Mouse (Mus musculus) forebrain, embryonic 14.5 days (tissue): ENCODE measurements at regions not wholly inside any gene's neighbourhood (a gene's known extent, or its start where the extent isn't known, plus 50 kb on each side); places are given as distances from the start of the nearest gene placed in this dataset.

ENCODE experiments used
- ATAC-seq: fragments of 200-750 bp; cut with Nextera tagmentation; 2 replicates; pipeline ENCODE4 v1.8.0; 2017; ENCODE audit warnings: mild to moderate bottlenecking, moderate library complexity
- DNase-seq: peaks from one replicate; pipeline ENCODE4 v3.0.0-alpha.2; 2015; ENCODE audit warnings: low spot score
- H3K27ac ChIP-seq: fragments of 300-500 bp; sonication (generic); 2 replicates; pipeline ENCODE4 v1.5.1; 2014; ENCODE audit warnings: low read depth, mild to moderate bottlenecking, control low read depth, low read length, moderate library complexity
- H3K27me3 ChIP-seq: fragments of 300-500 bp; sonication (generic); replicated peaks from 2 replicates; pipeline ENCODE4 v1.6.1; 2014; ENCODE audit warnings: low read length, control low read depth, mixed read lengths; ENCODE audit not compliant: control insufficient read depth, insufficient read depth
- H3K36me3 ChIP-seq: fragments of 300-500 bp; sonication (generic); 2 replicates; pipeline ENCODE4 v1.6.1; 2014; ENCODE audit warnings: low read length, control low read depth; ENCODE audit not compliant: control insufficient read depth, insufficient read depth
- H3K4me1 ChIP-seq: fragments of 300-500 bp; sonication (generic); 2 replicates; pipeline ENCODE4 v1.6.1; 2014; ENCODE audit warnings: antibody characterized with exemption, low read length, control low read depth; ENCODE audit not compliant: control insufficient read depth, insufficient read depth
- H3K4me2 ChIP-seq: fragments of 300-500 bp; sonication (generic); 2 replicates; pipeline ENCODE4 v1.6.1; 2014; ENCODE audit warnings: mild to moderate bottlenecking, control low read depth, low read length
- H3K4me3 ChIP-seq: fragments of 300-500 bp; sonication (generic); 2 replicates; pipeline ENCODE4 v1.5.1; 2014; ENCODE audit warnings: low read depth, low read length, control low read depth
- H3K9ac ChIP-seq: fragments of 300-500 bp; sonication (generic); 2 replicates; pipeline ENCODE4 v1.6.1; 2014; ENCODE audit warnings: mild to moderate bottlenecking, low read length, control low read depth, moderate library complexity
- H3K9me3 ChIP-seq: fragments of 300-500 bp; sonication (generic); replicated peaks from 2 replicates; pipeline ENCODE4 v1.6.1; 2016; ENCODE audit warnings: low read length, control low read depth, mixed read lengths; ENCODE audit not compliant: control insufficient read depth
- WGBS: fragments of 180-500 bp; shearing (Covaris S2); extraction: QIAGEN DNeasy Blood & Tissue Kit; methylation state at CpG from one replicate; pipeline ENCODE4 v1.1.7; 2014; 5-methylcytosine and 5-hydroxymethylcytosine counted together

DNA sequence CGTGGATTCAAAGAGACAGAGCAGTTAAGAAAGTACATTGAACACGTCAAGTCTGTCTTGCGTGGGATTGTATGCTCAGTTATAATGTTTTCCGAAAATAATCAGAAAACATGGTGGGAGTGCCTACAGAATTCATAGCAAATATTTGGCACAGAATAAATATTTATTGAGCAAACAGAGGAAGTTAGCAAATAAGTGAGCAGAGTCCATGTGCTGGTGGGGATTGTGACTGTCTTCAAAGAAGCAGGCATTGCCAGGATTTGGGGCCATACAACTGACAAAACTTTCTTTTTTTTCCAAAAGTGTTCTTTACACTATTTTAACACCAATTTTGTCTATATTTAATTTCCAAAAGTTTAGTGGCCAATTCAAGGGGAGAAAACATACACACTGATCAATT is 1729.8 kb downstream of the AI429214 start:
- no peak for ATAC-seq
- Histone ChIP-seq H3K4me3 (no peak overlapping the region), H3K4me2 (no peak overlapping the region), H3K27ac (no peak overlapping the region), H3K9ac (no peak overlapping the region), H3K9me3 (no peaks in the 10 kb centered on the region), H3K36me3 (no peaks in the 10 kb centered on the region), H3K4me1 (no peaks in the 10 kb centered on the region), H3K27me3 (no peaks in the 10 kb centered on the region)
- WGBS: 91% methylated on average over 4 of the region's 4 CpGs
- DNase-seq: no peak

DNA sequence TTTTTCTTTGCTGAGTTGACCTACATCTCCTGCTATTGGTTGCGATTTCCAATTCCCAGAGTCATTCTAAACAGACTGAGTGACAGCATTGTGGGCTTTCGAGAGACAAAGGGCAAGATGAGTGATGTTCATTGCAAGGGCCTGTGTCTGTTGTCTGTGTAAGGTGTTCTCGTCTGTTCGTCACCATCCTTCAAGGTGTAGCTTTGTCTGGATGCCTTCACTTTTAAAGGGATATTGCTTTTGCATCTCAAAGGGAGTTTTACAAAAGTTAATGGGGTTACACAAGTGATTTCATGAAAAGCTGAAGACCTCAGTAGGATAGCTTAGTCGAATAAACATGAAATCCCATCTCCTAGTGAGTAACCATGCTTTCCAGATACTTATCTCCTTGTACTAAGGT is 1731.9 kb downstream of the AI429214 start:
- WGBS: 86% methylated on average over 5 of the region's 5 CpGs
- no peaks in the 10 kb centered on the region for H3K9me3 ChIP-seq
- H3K27me3 ChIP-seq: no peaks in the 10 kb centered on the region
- ATAC-seq (no peak), DNase-seq (no peak)
- no peak overlapping the region for H3K27ac ChIP-seq
- no peaks in the 10 kb centered on the region for H3K4me1 ChIP-seq
- no peak overlapping the region for H3K4me2 ChIP-seq
- H3K4me3 ChIP-seq: no peak overlapping the region
- no peak overlapping the region for H3K9ac ChIP-seq
- H3K36me3 ChIP-seq: no peaks in the 10 kb centered on the region

DNA sequence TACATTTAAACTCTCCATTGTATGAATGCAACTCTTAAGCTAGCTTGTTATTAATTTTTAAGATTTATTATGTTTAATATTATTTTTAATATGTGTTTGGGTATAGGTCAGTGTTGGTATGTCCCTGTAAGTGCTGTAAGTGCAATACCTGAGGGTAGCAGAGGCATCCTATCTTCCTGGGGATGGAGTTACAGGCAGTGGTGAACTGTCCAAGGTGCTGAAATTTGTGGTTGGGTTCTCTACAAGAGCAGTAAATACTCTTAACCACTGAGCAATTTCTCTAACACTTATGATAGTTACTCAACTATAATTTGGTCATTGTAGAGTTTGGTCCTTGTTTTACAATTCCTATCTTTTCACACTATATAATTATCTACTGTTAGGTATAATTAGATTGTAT is 1753.7 kb downstream of the AI429214 start:
- Histone ChIP-seq H3K4me2 (no peak overlapping the region), H3K27ac (no peak overlapping the region), H3K4me3 (no peak overlapping the region), H3K36me3 (no peaks in the 10 kb centered on the region), H3K27me3 (no peaks in the 10 kb centered on the region), H3K4me1 (no peaks in the 10 kb centered on the region), H3K9me3 (no peaks in the 10 kb centered on the region), H3K9ac (no peak overlapping the region)
- DNase-seq: no peak
- ATAC-seq: no peak

DNA sequence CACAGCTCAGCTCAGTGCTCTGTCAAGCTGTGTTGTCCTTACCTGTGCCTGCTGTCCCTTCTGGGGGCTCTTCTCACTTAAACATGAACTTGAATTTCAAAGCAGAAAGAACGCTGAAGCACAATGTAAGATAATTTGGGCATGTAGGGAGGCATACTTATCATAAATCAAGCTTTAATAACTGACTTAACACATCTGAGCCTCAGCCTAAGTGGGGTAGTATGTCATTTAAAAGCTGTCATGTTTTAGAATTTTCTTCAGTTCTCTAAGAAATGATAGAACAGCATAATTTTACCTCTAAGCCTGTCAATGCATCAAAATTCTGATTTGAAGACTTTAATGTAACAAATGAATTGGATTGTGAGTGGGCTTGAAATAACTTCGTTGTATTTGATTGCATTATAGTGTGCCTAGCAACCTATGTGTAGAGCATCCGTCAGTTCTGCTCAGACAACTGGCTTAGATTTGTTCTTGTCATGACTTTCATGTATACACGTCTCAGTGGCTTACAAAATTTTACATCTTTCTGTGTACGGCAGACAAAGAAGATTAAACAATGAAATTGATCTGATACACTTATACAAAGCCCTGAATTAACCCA is 1773.3 kb downstream of the AI429214 start:
- WGBS: 79% methylated on average over 5 of the region's 5 CpGs
- no peak overlapping the region for H3K27ac ChIP-seq
- no peak overlapping the region for H3K9ac ChIP-seq
- H3K36me3 ChIP-seq: no peaks in the 10 kb centered on the region
- H3K4me3 ChIP-seq: no peak overlapping the region
- H3K4me2 ChIP-seq: no peak overlapping the region
- ATAC-seq: no peak
- DNase-seq: peak; percentile 3
- no peaks in the 10 kb centered on the region for H3K4me1 ChIP-seq
- H3K9me3 ChIP-seq: no peaks in the 10 kb centered on the region
- no peaks in the 10 kb centered on the region for H3K27me3 ChIP-seq

DNA sequence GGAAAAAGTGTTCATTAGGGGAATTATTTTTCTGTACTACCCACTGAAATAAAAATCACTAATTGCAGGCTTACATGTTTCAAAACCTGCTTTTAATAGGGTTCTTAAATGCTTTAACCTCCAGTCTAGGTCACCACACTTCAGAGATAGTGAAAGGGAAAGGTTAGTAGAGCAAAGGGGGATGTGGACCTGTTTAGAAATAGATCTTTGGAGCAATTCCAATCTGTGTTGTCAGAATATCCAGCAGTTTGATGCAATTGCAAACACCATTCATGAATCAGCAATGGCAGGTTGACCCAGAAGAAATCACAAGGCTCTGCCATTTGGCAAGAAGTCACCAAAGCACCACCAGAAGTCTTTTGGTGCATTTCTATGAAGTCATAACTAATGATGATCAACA is 1819.1 kb downstream of the AI429214 start:
- ATAC-seq: no peak
- Histone ChIP-seq H3K27me3 (no peaks in the 10 kb centered on the region), H3K4me2 (no peak overlapping the region), H3K4me3 (no peak overlapping the region), H3K9ac (no peak overlapping the region), H3K36me3 (no peaks in the 10 kb centered on the region), H3K4me1 (no peaks in the 10 kb centered on the region), H3K27ac (no peak overlapping the region), H3K9me3 (no peaks in the 10 kb centered on the region)
- no peak for DNase-seq

DNA sequence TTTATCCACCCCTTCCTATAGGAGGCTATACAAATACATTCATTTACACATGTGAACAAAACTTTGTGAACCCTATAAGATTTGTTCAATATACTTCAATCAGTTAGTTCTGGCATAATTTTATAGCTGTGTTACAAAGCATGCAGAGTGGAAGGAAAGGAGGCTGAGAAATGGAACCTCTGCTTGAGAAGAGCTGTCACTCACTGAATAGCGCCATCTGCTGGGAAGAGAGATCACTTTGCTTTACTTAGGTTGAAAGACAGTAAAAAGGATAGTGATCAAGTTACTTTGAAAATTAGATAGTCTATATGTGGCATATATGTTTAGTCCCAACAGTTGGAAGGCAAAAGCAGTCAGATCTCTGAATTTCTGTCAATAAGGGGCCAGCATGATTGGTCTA is 1824.8 kb downstream of the AI429214 start:
- H3K4me2 ChIP-seq: no peak overlapping the region
- no peak overlapping the region for H3K9ac ChIP-seq
- no peaks in the 10 kb centered on the region for H3K9me3 ChIP-seq
- 20% methylated on average over 1 of the region's 1 CpGs for WGBS
- H3K27me3 ChIP-seq: no peaks in the 10 kb centered on the region
- ATAC-seq: 0 out of 2 replicates have a peak, but pooled peaks have one; percentile 46
- H3K27ac ChIP-seq: no peak overlapping the region
- no peaks in the 10 kb centered on the region for H3K4me1 ChIP-seq
- no peaks in the 10 kb centered on the region for H3K36me3 ChIP-seq
- H3K4me3 ChIP-seq: no peak overlapping the region
- DNase-seq: peak; percentile 85

DNA sequence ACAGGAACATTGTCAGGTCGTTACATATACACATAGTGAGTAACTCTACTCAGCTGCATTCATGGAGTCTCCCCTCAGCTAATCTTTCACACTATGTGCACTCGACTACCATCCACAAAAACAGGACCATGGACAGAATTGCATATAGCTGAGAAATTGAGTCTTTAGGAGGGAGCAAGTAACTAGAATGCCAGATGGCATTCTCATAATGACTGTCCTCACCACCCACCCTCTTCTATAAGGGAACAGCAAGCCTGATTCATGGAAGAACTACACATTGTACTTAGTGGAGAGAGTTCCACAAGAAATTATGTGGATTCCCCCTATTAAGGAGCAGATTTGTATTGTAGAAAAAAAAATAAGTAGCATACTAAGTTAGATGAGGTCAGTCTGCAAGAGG is 1813.4 kb upstream of the Adam24 start:
- no peak; the same call in 1 of the 2 replicates for ATAC-seq
- 65% methylated on average over 2 of the region's 2 CpGs for WGBS
- Histone ChIP-seq H3K4me1 (no peaks in the 10 kb centered on the region), H3K4me3 (no peak overlapping the region), H3K9me3 (no peaks in the 10 kb centered on the region), H3K36me3 (no peaks in the 10 kb centered on the region), H3K9ac (no peak overlapping the region), H3K27ac (no peak overlapping the region), H3K27me3 (no peaks in the 10 kb centered on the region), H3K4me2 (no peak overlapping the region)
- DNase-seq: no peak

DNA sequence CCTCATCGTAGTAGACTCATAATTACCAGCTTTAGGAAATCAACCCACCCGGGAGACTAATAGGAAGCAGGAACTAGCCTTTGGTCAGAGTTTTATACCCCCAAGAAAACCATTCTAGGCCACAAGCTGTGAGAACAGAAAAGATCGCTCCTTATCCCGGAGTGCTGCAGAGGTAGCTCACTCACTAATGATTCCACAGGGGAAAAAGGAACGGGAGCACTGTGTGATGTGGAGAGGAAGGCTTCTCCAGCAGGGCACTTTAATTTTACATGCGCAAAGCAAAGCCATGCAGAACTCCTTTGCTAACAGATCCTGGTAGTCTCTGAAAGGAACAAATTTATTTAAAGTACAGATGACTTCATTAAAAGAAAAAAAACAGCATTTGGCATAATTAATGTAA is 1807.5 kb upstream of the Adam24 start:
- Histone ChIP-seq H3K27me3 (no peaks in the 10 kb centered on the region), H3K4me2 (no peak overlapping the region), H3K9ac (no peak overlapping the region), H3K27ac (no peak overlapping the region), H3K4me1 (no peaks in the 10 kb centered on the region), H3K36me3 (no peaks in the 10 kb centered on the region), H3K9me3 (no peaks in the 10 kb centered on the region), H3K4me3 (no peak overlapping the region)
- ATAC-seq (no peak), DNase-seq (peak; percentile 8)
- WGBS: 20% methylated on average over 6 of the region's 6 CpGs
